Mouse (Mus musculus): ENCODE measurements around the gene Aco2. TPM values are rescaled to one million over a fixed set of nuclear protein-coding genes. Genes with fewer than 3 reads are reported as not detected.

Gene Aco2
- polyA plus RNA-seq, 1 experiment = 174 TPM

- no peak overlapping the region for H3K27ac ChIP-seq (ENCODE audit: insufficient read depth, low read length)
These were observed 60.9 kb downstream of the Aco2 start for GRCm38 (mm10) chr15:81932951-81933470.

GRCm38 (mm10) chr15:81933986-81934385 lies 61.9 kb downstream of the Aco2 start:
- no peak overlapping the region for H3K27ac ChIP-seq (ENCODE audit: insufficient read depth, low read length)
- TF ChIP-seq POLR2A (IDR thresholded peaks at IDR 0.05; ENCODE audit: insufficient read depth, low read length) (no peak), CTCF (IDR thresholded peaks at IDR 0.05; ENCODE audit: low read depth, low read length) (no peak), EP300 (IDR thresholded peaks at IDR 0.05; ENCODE audit: insufficient read depth, low read depth, low read length) (no peak)
- no peak overlapping the region for H3K4me3 ChIP-seq (ENCODE audit: low read depth, low read length)
- no peak overlapping the region for H3K9ac ChIP-seq (ENCODE audit: low read depth, poor library complexity, severe bottlenecking)
- no peaks in the 10 kb centered on the region for H3K36me3 ChIP-seq (ENCODE audit: control insufficient read depth, insufficient read depth, low read length, poor library complexity, severe bottlenecking)
- no peaks in the 10 kb centered on the region for H3K9me3 ChIP-seq (replicated peaks; ENCODE audit: control insufficient read depth, insufficient read depth, low read length, poor library complexity, severe bottlenecking)
- H3K27me3 ChIP-seq (ENCODE audit: control insufficient read depth, insufficient read depth, low read length, poor library complexity, severe bottlenecking) = no peaks in the 10 kb centered on the region
- H3K4me1 ChIP-seq (ENCODE audit: control insufficient read depth, insufficient read depth, low read length) = peaks cover 2% of the 10 kb centered on the region

More at GRCm38 (mm10) chr15:81932951-81933470, 60.9 kb downstream of the Aco2 start:
- no peaks in the 10 kb centered on the region for H3K27me3 ChIP-seq (ENCODE audit: control insufficient read depth, insufficient read depth, low read length, poor library complexity, severe bottlenecking)
- no peaks in the 10 kb centered on the region for H3K9me3 ChIP-seq (replicated peaks; ENCODE audit: control insufficient read depth, insufficient read depth, low read length, poor library complexity, severe bottlenecking)
- TF ChIP-seq POLR2A (IDR thresholded peaks at IDR 0.05; ENCODE audit: insufficient read depth, low read length) (no peak), CTCF (IDR thresholded peaks at IDR 0.05; ENCODE audit: low read depth, low read length) (no peak), EP300 (IDR thresholded peaks at IDR 0.05; ENCODE audit: insufficient read depth, low read depth, low read length) (no peak)
- no peaks in the 10 kb centered on the region for H3K4me1 ChIP-seq (ENCODE audit: control insufficient read depth, insufficient read depth, low read length)
- H3K4me3 ChIP-seq (ENCODE audit: low read depth, low read length) = no peak overlapping the region
- no peak overlapping the region for H3K9ac ChIP-seq (ENCODE audit: low read depth, poor library complexity, severe bottlenecking)
- H3K36me3 ChIP-seq (ENCODE audit: control insufficient read depth, insufficient read depth, low read length, poor library complexity, severe bottlenecking) = no peaks in the 10 kb centered on the region

DNA sequence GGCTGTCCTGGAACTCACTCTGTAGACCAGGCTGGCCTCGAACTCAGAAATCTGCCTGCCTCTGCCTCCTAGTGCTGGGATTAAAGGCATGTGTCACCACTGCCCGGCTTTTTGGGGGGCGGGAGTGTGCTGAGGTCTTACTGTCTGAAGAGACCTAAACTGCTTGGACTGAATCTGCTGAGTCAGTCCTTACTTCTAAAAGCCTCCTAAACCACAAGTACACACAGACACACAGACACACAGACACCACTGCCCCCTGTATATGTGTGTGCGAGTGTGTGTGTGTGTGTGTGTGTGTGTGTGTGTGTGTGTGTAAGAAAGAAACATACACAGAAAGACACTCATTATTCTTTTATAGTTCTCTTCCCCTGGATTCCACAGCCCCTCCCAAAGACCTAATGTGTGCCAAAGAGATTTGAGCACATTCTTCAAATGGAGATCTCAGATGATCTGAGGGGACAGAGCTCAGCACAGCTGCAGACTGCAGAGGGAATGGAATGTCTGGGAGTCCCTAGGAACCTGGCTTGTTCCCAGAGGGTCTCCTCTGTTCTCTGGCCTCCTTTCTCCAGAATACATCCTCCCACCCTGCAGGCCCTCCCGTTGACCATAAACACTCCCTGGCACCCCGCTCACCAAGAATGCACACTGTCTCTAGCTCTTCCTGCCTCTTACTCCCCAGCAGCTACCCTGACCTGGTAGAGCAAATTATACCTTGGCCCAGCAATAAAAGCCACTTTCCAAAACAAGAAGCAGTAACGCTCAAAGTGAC lies 63.9 kb downstream of the Aco2 start:
- Histone ChIP-seq H3K27me3 (ENCODE audit: control insufficient read depth, insufficient read depth, low read length, poor library complexity, severe bottlenecking) (no peaks in the 10 kb centered on the region), H3K4me1 (ENCODE audit: control insufficient read depth, insufficient read depth, low read length) (peaks cover 2% of the 10 kb centered on the region), H3K4me3 (ENCODE audit: low read depth, low read length) (peak overlapping the region; percentile 45; the same call in 1 of the 2 replicates), H3K9ac (ENCODE audit: low read depth, poor library complexity, severe bottlenecking) (no peak overlapping the region), H3K27ac (ENCODE audit: insufficient read depth, low read length) (no peak overlapping the region), H3K9me3 (replicated peaks; ENCODE audit: control insufficient read depth, insufficient read depth, low read length, poor library complexity, severe bottlenecking) (no peaks in the 10 kb centered on the region), H3K36me3 (ENCODE audit: control insufficient read depth, insufficient read depth, low read length, poor library complexity, severe bottlenecking) (no peaks in the 10 kb centered on the region)
- TF ChIP-seq CTCF (IDR thresholded peaks at IDR 0.05; ENCODE audit: low read depth, low read length) (no peak), POLR2A (IDR thresholded peaks at IDR 0.05; ENCODE audit: insufficient read depth, low read length) (no peak), EP300 (IDR thresholded peaks at IDR 0.05; ENCODE audit: insufficient read depth, low read depth, low read length) (no peak)

- H3K4me3 ChIP-seq (ENCODE audit: low read depth, low read length) = peak within 1 kb of the TSS; percentile 45
- H3K36me3 ChIP-seq (ENCODE audit: control insufficient read depth, insufficient read depth, low read length, poor library complexity, severe bottlenecking) = no peaks in the 10 kb centered on the region
- no peak within 1 kb of the TSS for H3K9ac ChIP-seq (ENCODE audit: low read depth, poor library complexity, severe bottlenecking)
- H3K4me1 ChIP-seq (ENCODE audit: control insufficient read depth, insufficient read depth, low read length) = peaks cover 2% of the 10 kb centered on the region
- no peak within 1 kb of the TSS for H3K27ac ChIP-seq (ENCODE audit: insufficient read depth, low read length)
- no peaks in the 10 kb centered on the region for H3K27me3 ChIP-seq (ENCODE audit: control insufficient read depth, insufficient read depth, low read length, poor library complexity, severe bottlenecking)
- TF ChIP-seq POLR2A (IDR thresholded peaks at IDR 0.05; ENCODE audit: insufficient read depth, low read length) = no peak
- no peak for TF ChIP-seq CTCF (IDR thresholded peaks at IDR 0.05; ENCODE audit: low read depth, low read length)
- TF ChIP-seq EP300 (IDR thresholded peaks at IDR 0.05; ENCODE audit: insufficient read depth, low read depth, low read length) = no peak
- no peaks in the 10 kb centered on the region for H3K9me3 ChIP-seq (replicated peaks; ENCODE audit: control insufficient read depth, insufficient read depth, low read length, poor library complexity, severe bottlenecking)
These were observed 64.6 kb downstream of the Aco2 start, which contains the start of gene Csdc2 for GRCm38 (mm10) chr15:81936679-81937078. Gene Csdc2, plus strand, starts transcription at chr15:81936759.

DNA sequence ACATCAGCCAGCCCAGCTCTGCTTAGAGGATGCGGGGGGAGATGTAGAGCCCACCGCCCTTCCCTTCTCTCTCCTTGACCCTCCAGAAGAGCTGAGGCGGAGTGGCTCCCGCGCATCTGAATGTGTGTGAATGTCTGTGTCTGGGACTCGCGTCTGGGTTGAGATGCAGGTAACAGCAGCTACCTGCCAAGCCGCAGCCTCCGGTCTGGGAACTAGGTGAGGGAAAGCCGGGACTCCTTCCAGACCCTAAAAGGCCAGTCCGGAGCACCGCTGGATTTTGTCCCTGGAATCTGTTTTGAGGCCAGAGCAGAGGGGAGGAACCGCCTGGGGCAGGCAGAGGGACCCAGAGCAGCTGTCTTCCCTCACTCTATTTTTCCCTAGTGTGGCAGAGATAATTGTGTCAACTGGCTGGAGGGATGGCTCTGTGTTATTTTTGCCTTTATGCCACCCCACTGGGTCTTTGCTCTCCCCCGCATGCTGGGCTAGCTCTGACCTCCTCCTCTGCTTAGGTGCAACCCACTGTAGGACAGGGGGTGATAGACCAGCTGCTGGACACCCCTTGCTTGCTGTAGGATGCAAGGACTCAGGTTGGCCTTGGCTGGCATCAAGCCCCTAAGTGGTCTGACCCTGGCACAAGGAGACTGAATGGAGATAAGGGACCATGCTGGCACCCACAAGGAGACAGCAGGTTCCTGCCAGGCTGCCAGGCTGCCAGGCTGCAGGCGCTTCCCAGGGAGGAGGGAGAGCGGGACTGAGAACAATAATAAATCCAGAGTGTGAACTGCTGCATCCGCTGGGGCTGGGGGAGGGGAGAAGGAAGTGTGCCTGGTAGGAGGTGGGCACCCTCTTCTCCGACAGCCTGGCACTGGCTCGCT lies 65.2 kb downstream of the Aco2 start:
- no peaks in the 10 kb centered on the region for H3K27me3 ChIP-seq (ENCODE audit: control insufficient read depth, insufficient read depth, low read length, poor library complexity, severe bottlenecking)
- no peak for TF ChIP-seq CTCF (IDR thresholded peaks at IDR 0.05; ENCODE audit: low read depth, low read length)
- TF ChIP-seq EP300 (IDR thresholded peaks at IDR 0.05; ENCODE audit: insufficient read depth, low read depth, low read length) = no peak
- TF ChIP-seq POLR2A (IDR thresholded peaks at IDR 0.05; ENCODE audit: insufficient read depth, low read length) = no peak

More for the DNA sequence above, 65.2 kb downstream of the Aco2 start:
- H3K9me3 ChIP-seq (replicated peaks; ENCODE audit: control insufficient read depth, insufficient read depth, low read length, poor library complexity, severe bottlenecking) = no peaks in the 10 kb centered on the region
- H3K4me3 ChIP-seq (ENCODE audit: low read depth, low read length) = peak overlapping the region; percentile 45
- H3K4me1 ChIP-seq (ENCODE audit: control insufficient read depth, insufficient read depth, low read length) = peaks cover 2% of the 10 kb centered on the region
- no peaks in the 10 kb centered on the region for H3K36me3 ChIP-seq (ENCODE audit: control insufficient read depth, insufficient read depth, low read length, poor library complexity, severe bottlenecking)
- H3K27ac ChIP-seq (ENCODE audit: insufficient read depth, low read length) = no peak overlapping the region
- H3K9ac ChIP-seq (ENCODE audit: low read depth, poor library complexity, severe bottlenecking) = no peak overlapping the region

All from ES-Bruce4 (cell line).